Mouse (Mus musculus): ENCODE measurements around the gene Ptprs.

DNA sequence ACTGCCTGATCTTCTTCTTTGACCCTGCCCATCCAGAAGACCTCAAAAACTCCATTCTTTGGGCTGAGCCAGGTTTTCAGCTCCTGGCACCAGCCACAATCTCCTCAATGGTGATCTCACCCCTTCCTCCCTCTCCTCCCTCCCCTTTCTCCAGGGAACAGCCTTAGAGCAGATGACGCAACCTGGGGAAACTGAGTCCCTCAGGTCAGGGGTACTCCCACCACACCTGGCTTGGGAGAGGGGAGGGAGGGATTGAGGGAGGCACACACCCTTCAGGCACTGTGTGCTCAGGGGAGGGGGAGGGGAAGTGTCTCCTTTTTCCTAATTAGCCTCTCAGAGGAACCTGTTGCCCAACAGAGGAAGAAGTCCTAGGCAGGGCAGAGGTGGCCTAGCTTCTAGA lies 6.4 kb upstream of the Ptprs start:
- TF ChIP-seq CTCF (IDR thresholded peaks at IDR 0.05; ENCODE audit: insufficient read depth, low read length) (no peak), POLR2A (IDR thresholded peaks at IDR 0.05; ENCODE audit: borderline replicate concordance, extremely low read depth, low read depth, low read length) (no peak)

Data from lung, adult 2 months (tissue).